Mouse (Mus musculus) midbrain, embryonic 15.5 days (tissue): Measurements from ENCODE around the gene Podxl. TPM values are rescaled to one million over a fixed set of nuclear protein-coding genes. Genes with fewer than 3 reads are reported as not detected.

Source experiments
- ATAC-seq: fragments of 200-750 bp; cut with Nextera tagmentation; replicated peaks from 2 replicates; pipeline ENCODE4 v1.8.0; 2017; ENCODE audit warnings: moderate TSS enrichment
- H3K27ac ChIP-seq: fragments of 300-500 bp; sonication (generic); 2 replicates; pipeline ENCODE4 v1.5.1; 2015; ENCODE audit warnings: mild to moderate bottlenecking, inconsistent platforms
- H3K27me3 ChIP-seq: fragments of 300-500 bp; sonication (generic); replicated peaks from 2 replicates; pipeline ENCODE4 v1.6.1; 2015; ENCODE audit warnings: inconsistent platforms
- H3K36me3 ChIP-seq: fragments of 300-500 bp; sonication (generic); replicated peaks from 2 replicates; pipeline ENCODE4 v1.6.1; 2015; ENCODE audit warnings: inconsistent platforms
- H3K4me1 ChIP-seq: fragments of 300-500 bp; sonication (generic); 2 replicates; pipeline ENCODE4 v1.6.1; 2015; ENCODE audit warnings: inconsistent platforms
- H3K4me2 ChIP-seq: fragments of 300-500 bp; sonication (generic); 2 replicates; pipeline ENCODE4 v1.6.1; 2015; ENCODE audit warnings: inconsistent platforms, mild to moderate bottlenecking, moderate library complexity
- H3K4me3 ChIP-seq: fragments of 300-500 bp; sonication (generic); 2 replicates; pipeline ENCODE4 v1.5.1; 2015; ENCODE audit warnings: mild to moderate bottlenecking, inconsistent platforms
- H3K9ac ChIP-seq: fragments of 300-500 bp; sonication (generic); 2 replicates; pipeline ENCODE4 v1.6.1; 2015; ENCODE audit warnings: mild to moderate bottlenecking, inconsistent platforms
- H3K9me3 ChIP-seq: fragments of 300-500 bp; sonication (generic); 2 replicates; pipeline ENCODE4 v1.6.1; 2016; ENCODE audit warnings: inconsistent platforms
- WGBS: fragments of 180-500 bp; shearing (Covaris S2); methylation state at CpG from one replicate; pipeline ENCODE4 v1.1.7; 2015; ENCODE audit warnings: mixed read lengths; 5-methylcytosine and 5-hydroxymethylcytosine counted together
- polyA plus RNA-seq: library from polyadenylated mRNA; unstranded; fragments of >200 nt; fragmentation: Nextera tagmentation; extraction: Ambion mirVana; gene quantifications from 2 replicates; pipeline ENCODE4 v1.2.1, GENCODE M21; 2015

Podxl gene
- polyA plus RNA-seq, 1 experiment from 2014 or later = 12.0 TPM

DNA sequence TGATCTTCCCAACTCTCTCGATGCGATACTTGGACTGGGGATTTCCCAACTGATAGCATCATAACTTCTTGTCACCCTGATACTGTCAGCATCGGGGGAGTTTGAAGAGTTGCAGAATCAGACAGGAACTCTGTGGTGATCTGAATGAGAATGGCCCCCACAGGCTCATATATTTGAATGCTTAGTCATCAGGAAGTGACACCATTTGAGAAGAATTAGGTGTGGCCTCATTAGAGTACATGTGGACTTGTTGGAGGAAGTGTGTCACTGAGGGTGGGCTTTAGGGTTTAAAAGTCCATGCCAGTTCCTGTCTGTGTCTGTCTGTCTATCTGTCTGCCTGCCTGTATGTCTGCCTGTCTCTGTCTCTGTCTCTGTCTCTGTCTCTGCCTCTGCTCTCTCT, 31.9 kb downstream of the Podxl start:
- ATAC-seq = no peak
- Histone ChIP-seq H3K9ac (no peak overlapping the region), H3K27me3 (no peaks in the 10 kb centered on the region), H3K36me3 (no peaks in the 10 kb centered on the region), H3K4me2 (no peak overlapping the region), H3K4me3 (no peak overlapping the region), H3K9me3 (no peaks in the 10 kb centered on the region), H3K27ac (no peak overlapping the region), H3K4me1 (no peaks in the 10 kb centered on the region)
- 93% methylated on average over 3 of the region's 3 CpGs for WGBS

DNA sequence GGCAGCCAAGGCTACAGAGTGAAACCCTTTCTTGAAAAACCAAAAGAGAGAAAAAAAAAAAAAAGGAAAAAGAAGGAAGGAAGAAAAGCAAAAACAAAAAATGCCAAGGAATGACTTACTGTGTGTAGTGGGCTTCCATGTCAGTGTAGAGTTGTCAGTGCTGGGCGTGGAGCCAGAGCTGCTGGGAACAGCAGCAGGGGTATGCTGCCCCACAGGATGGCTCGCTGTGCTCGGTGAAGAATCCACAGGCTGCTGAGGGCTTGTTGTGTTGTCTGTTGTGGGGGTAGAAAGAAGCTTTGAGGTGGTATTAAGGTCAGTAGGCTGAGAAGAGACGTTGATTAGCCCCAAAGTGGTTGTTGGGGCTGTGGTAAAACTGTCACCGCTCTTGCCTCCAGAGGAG, 35.4 kb downstream of the Podxl start:
- no peak for ATAC-seq
- WGBS = 89% methylated on average over 5 of the region's 5 CpGs
- H3K27ac ChIP-seq = no peak overlapping the region
- H3K4me2 ChIP-seq = no peak overlapping the region
- H3K4me1 ChIP-seq = peaks cover 3% of the 10 kb centered on the region
- H3K4me3 ChIP-seq = no peak overlapping the region
- H3K9ac ChIP-seq = no peak overlapping the region
- H3K36me3 ChIP-seq = no peaks in the 10 kb centered on the region
- H3K9me3 ChIP-seq = no peaks in the 10 kb centered on the region
- no peaks in the 10 kb centered on the region for H3K27me3 ChIP-seq

DNA sequence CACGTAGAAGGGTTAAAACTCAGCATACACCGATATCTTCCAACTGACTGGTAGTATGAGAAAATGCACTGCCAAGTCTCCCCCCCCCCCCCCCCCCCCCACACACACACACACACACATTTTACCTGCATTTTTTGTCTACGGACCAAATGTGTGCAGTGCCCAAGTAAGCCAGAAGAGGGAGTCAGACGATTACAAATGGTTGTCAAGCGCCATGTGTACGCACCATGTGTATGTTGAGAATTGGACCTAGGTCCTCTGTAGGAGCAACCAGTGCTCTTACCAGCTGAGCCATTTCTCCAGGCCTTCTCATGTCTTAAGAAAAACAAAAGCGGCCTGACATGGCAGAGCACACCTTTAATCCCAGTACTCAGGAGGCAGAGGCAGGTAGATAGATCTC, 35.9 kb downstream of the Podxl start:
- Histone ChIP-seq H3K4me3 (no peak overlapping the region), H3K9ac (no peak overlapping the region), H3K36me3 (no peaks in the 10 kb centered on the region), H3K4me2 (no peak overlapping the region), H3K4me1 (peaks cover 8% of the 10 kb centered on the region), H3K27ac (no peak overlapping the region), H3K9me3 (no peaks in the 10 kb centered on the region), H3K27me3 (no peaks in the 10 kb centered on the region)
- 73% methylated on average over 7 of the region's 7 CpGs for WGBS
- ATAC-seq = no peak

DNA sequence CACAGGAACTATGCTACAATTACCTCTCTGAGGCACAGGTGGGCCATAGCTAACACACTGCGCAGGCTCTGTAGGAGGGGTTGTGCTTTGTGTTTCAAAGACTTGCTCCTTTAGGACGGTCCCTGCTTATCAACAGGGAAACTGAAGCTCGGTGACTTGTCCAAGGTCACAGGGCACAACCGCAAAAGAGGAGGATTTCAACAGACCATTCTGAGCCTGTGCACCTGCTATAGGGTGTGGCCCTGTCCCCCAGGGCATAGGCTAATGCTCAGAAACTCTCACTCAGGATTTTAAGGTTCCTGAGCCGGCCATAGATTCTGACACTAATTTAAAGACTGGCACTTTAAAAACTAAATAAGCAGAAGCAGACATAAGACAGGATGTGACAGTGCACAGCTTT, 36.9 kb downstream of the Podxl start:
- Histone ChIP-seq H3K4me2 (no peak overlapping the region), H3K27me3 (no peaks in the 10 kb centered on the region), H3K27ac (no peak overlapping the region), H3K9me3 (no peaks in the 10 kb centered on the region), H3K4me3 (no peak overlapping the region), H3K4me1 (peaks cover 13% of the 10 kb centered on the region), H3K36me3 (peaks cover 6% of the 10 kb centered on the region; the same call in 1 of the 2 replicates), H3K9ac (no peak overlapping the region)
- no peak for ATAC-seq
- 94% methylated on average over 5 of the region's 5 CpGs for WGBS

DNA sequence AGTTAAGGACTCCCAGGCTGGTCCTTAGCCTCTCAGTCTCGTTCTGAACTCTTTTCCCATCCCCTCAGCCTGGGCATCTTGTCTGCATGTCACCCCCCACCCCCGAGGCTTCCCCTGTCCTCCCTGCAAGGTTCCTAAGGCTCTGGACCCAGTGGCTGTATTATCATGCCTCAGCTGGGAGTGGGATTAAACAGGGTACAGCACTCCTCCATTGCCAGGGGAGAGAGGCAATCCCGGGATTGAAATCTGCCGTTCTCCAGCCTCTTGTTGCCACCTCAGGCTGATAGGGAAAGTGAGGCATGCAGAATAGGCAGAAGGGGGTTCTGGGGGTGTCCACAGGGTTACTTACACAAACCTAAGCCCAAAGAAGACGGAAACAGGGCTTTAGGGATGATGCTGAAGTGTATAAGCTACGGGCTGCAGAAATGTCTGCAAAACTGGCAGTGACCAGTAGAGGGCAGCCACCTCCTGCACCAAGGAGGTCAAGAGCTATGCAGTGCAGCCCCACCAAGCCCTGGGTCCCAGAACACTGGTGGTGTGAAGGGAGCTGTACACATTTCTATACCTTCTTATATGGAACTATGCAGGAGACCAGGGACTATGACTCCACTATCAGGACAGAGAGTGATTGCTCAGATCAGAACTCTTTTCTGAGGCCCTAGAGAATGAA, 38.4 kb downstream of the Podxl start:
- no peaks in the 10 kb centered on the region for H3K27me3 ChIP-seq
- H3K9me3 ChIP-seq = no peaks in the 10 kb centered on the region
- H3K27ac ChIP-seq = no peak overlapping the region
- H3K4me1 ChIP-seq = peaks cover 13% of the 10 kb centered on the region
- H3K4me3 ChIP-seq = no peak overlapping the region
- WGBS = 69% methylated on average over 6 of the region's 6 CpGs
- peaks cover 6% of the 10 kb centered on the region; the same call in 1 of the 2 replicates for H3K36me3 ChIP-seq
- H3K9ac ChIP-seq = no peak overlapping the region
- peak; percentile 68 for ATAC-seq
- H3K4me2 ChIP-seq = no peak overlapping the region

DNA sequence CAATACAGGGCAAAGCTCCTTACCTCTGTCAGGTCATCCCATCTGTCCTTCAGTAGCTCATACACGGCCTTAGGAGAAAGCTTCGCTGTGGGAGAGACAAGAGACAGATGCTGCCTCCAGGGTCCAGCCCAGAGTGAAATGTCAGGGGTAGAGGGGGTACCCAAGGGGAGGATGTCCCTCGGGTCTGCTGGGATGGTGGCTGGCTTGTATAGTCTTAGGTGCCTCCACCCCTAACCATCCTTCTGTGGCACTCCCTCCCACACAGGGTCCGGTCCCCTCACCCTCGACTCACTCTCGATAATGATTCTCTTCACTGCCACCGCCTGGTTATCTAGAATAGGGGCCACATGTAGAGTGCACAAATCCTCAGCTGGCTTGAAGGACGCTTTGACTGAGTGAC, 39.1 kb downstream of the Podxl start:
- H3K9me3 ChIP-seq = no peaks in the 10 kb centered on the region
- H3K27me3 ChIP-seq = no peaks in the 10 kb centered on the region
- ATAC-seq = no peak
- no peak overlapping the region for H3K27ac ChIP-seq
- no peak overlapping the region for H3K9ac ChIP-seq
- H3K36me3 ChIP-seq = peaks cover 6% of the 10 kb centered on the region; the same call in 1 of the 2 replicates
- WGBS = 93% methylated on average over 8 of the region's 8 CpGs
- peaks cover 13% of the 10 kb centered on the region for H3K4me1 ChIP-seq
- no peak overlapping the region for H3K4me3 ChIP-seq
- H3K4me2 ChIP-seq = no peak overlapping the region

DNA sequence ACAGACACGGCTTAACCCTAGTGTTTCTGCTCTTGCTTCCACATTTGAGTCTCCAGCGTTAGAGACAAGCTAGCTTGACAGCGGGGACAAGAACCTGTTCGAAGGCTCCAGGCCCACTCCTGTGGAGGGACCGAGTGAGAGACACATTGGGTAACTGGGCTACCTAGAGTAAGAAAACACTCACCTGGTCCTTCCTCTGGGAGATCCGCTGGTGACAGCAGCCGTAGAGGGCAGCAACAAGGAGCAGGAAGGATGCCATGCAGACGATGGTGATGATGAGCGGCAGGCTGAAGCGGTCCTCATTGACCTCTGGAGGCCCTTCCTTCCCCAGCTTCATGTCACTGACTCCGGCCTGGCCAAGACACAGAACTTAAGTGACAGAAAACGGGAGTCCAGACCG, 39.7 kb downstream of the Podxl start:
- Histone ChIP-seq H3K4me2 (no peak overlapping the region), H3K9me3 (no peaks in the 10 kb centered on the region), H3K9ac (no peak overlapping the region), H3K36me3 (peaks cover 6% of the 10 kb centered on the region; the same call in 1 of the 2 replicates), H3K4me1 (peaks cover 13% of the 10 kb centered on the region), H3K4me3 (no peak overlapping the region), H3K27ac (no peak overlapping the region), H3K27me3 (no peaks in the 10 kb centered on the region)
- 91% methylated on average over 13 of the region's 13 CpGs for WGBS
- no peak for ATAC-seq

DNA sequence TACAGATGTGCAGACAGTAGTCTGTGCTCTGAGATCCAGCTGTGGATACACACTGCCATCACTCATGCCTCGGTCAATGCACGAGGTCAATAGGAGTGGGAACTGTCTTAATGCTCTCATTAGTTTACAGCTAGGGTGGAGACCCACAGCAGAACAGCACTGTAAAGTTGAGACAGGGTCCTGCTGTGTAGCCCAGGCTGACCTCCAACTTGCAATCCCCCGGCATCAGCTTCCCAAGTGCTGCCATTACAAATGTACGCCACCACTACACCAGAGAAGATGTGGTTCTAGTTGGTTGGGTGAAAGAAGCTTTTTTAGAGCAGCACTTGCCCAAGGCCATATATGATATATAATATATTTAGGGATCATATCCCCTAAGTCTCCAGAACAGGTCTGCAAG, 40.1 kb downstream of the Podxl start:
- Histone ChIP-seq H3K4me3 (no peak overlapping the region), H3K27ac (peak overlapping the region; percentile 4; the same call in 1 of the 2 replicates), H3K4me2 (no peak overlapping the region), H3K9ac (no peak overlapping the region), H3K36me3 (peaks cover 6% of the 10 kb centered on the region; the same call in 1 of the 2 replicates), H3K4me1 (peaks cover 13% of the 10 kb centered on the region), H3K9me3 (no peaks in the 10 kb centered on the region), H3K27me3 (no peaks in the 10 kb centered on the region)
- ATAC-seq = no peak
- WGBS = 96% methylated on average over 4 of the region's 4 CpGs

DNA sequence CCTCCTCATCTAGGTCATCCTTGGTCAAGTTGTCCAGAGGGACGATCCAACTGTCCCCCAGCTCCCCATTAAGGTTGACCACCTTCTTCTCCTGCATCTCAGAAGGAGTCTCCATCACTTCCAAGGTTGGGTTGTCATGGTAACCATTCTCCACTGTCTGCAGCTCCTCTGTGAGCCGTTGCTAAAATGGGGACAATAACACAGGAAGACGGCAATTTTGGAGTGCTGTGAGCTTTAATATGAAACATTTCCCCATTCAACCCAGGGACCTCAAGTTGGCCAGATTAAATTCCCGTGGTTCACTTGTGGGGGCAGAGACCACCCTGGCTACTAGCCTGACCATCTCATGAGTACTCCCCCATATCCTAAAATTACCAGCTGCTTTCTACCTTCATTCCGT, 40.7 kb downstream of the Podxl start:
- WGBS = 41% methylated on average over 5 of the region's 5 CpGs
- no peak overlapping the region for H3K4me3 ChIP-seq
- no peak overlapping the region for H3K9ac ChIP-seq
- H3K4me2 ChIP-seq = no peak overlapping the region
- H3K4me1 ChIP-seq = peaks cover 13% of the 10 kb centered on the region
- ATAC-seq = no peak
- no peaks in the 10 kb centered on the region for H3K9me3 ChIP-seq
- H3K27me3 ChIP-seq = no peaks in the 10 kb centered on the region
- H3K27ac ChIP-seq = peak overlapping the region; percentile 4; the same call in 1 of the 2 replicates
- H3K36me3 ChIP-seq = peaks cover 6% of the 10 kb centered on the region; the same call in 1 of the 2 replicates

DNA sequence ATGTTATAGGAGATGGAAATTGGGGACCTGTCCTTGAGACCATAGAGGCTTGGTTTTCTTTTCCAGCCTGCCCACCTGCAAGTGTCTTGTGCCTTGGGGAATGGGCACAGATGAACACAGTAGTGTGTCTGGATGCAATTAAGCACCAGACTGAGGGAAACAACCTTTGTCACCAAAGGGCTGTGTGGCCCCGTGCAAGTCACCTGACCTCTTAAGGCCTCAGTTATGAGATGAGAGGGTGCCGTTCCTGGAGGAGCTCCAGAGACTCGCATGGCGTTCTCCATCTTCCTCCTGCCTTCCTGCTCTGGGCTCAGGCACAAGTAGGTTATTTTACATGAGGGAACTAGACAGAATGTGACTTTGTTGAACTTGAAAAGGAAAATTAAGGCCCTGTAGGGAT, 41.3 kb downstream of the Podxl start:
- ATAC-seq = no peak
- Histone ChIP-seq H3K9me3 (no peaks in the 10 kb centered on the region), H3K27ac (0 out of 2 replicates have a peak overlapping the region, but pooled peaks have one; percentile 4), H3K27me3 (no peaks in the 10 kb centered on the region), H3K9ac (no peak overlapping the region), H3K4me2 (no peak overlapping the region), H3K4me1 (peaks cover 13% of the 10 kb centered on the region), H3K36me3 (peaks cover 6% of the 10 kb centered on the region; the same call in 1 of the 2 replicates), H3K4me3 (no peak overlapping the region)
- WGBS = 96% methylated on average over 4 of the region's 4 CpGs

DNA sequence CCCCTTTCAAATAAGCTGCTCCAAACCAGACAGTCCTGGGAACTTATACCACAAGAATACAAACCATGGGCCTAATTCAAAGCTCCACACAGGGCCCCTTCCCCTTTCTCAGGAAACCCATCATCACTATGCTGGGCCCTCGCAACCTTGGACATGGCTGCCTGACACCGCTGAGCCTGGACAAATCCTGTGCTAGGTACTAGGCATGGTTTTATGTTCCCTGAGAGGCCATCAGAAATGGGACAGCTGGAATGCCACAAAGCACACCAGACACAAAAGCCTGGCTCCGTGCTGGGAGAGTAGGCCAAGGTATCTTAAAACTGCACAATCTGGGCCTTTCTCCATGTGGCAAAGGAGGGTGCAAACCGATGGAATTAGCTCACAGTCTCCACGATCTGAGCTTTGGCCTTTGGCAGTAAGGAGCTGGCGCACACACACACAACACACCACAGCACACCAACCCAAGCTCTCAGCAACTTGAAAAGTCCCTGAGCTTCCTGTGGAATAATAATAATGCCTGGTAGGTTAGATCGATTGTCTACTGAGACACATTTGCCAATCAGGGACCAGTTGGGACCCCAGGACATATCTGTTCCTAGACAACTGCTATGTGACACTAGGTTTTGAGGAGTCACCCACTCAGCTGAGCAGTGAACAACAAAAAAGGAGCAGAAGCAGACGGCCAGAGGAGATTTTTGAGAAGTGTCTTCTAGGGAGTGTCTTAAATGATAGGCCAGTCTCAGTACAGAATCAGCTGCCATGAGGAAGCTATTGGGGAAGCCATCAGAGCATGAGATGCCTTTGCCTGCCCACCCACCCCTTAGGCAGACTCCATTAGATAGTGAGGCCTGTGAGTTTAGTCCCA, 42.1 kb downstream of the Podxl start:
- WGBS = 84% methylated on average over 8 of the region's 8 CpGs

DNA sequence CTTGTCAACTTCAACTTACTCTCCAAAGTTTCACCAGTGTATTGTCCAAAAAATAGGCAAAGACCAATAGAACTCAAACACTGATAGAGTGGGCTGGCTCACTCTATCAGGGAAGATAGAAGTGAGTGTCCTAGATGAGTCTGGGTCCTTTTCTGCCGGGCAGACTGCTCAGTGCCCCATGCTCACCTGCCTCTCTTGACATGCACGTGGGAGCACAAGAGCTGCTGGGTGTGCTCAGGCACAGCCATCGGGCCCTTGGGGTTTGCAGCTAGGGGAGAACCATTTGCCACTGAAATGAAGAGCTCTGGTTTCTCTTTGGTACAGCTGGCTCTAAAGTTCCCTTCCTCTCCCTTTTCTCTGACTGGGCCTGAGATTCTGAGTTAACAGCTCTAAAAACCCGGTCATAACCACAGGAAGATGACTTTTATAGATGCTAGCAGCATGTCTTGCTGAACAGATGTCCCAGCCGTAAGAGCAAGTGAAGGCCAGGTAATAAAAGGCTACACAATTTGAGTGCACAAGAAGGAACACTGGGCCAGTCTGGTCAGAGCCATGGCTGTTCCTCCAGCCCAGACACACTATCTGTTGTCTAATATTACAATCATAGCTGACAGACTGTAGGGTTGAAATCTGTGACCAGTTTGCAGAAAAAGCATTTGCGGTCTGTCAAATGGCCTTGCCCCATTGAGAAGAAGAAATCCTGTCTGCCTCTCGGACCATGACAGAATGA, 43.1 kb downstream of the Podxl start:
- ATAC-seq = no peak
- Histone ChIP-seq H3K9me3 (no peaks in the 10 kb centered on the region), H3K4me1 (peaks cover 13% of the 10 kb centered on the region), H3K27ac (no peak overlapping the region; the same call in 1 of the 2 replicates), H3K4me2 (no peak overlapping the region), H3K27me3 (no peaks in the 10 kb centered on the region), H3K4me3 (no peak overlapping the region), H3K36me3 (peaks cover 6% of the 10 kb centered on the region; the same call in 1 of the 2 replicates), H3K9ac (no peak overlapping the region)
- whole genome bisulfite sequencing = 75% methylated on average over 7 of the region's 7 CpGs

More for the DNA sequence above, 42.1 kb downstream of the Podxl start:
- H3K27ac ChIP-seq = no peak overlapping the region
- H3K27me3 ChIP-seq = no peaks in the 10 kb centered on the region
- H3K4me2 ChIP-seq = no peak overlapping the region
- peaks cover 13% of the 10 kb centered on the region for H3K4me1 ChIP-seq
- no peaks in the 10 kb centered on the region for H3K9me3 ChIP-seq
- H3K4me3 ChIP-seq = no peak overlapping the region
- peaks cover 6% of the 10 kb centered on the region; the same call in 1 of the 2 replicates for H3K36me3 ChIP-seq
- ATAC-seq = no peak
- no peak overlapping the region for H3K9ac ChIP-seq
